In the genomic region with DNA sequence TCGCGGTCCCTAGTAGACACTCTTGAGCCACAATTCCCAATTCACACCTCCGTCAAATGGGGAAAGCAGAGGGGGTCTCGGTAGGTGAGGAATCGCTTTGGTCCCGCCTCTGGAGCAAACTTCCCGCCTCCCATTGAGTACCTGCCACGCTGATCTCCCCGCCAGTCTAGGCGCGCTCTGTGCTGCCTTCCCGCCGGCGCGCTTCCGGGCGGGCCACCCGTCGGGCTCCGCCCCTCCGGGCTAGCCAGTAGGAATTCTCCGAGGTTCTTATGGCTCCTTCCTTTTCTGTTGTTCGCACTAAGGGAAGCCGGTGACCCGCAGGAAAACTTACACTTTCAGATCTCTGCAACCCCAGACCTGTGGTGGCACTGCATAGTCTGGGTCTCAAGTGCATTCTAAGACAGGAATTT, we compare ENCODE assay signal across 8 mouse cellular contexts. TPM values are rescaled to one million over a fixed set of nuclear protein-coding genes. Genes with fewer than 3 reads are reported as not detected.
DNase-seq lines count a peak whose midpoint lies in the region; ATAC-seq and TF ChIP-seq lines count a peak whose summit lies in the region.

A gene (minus strand): TSS at position 198 of the 410 bp plus-strand sequence.

- peak within 1 kb of the TSS; percentile 97 for H3K4me2 ChIP-seq in CH12.LX (ENCODE audit: insufficient read depth, low read depth, poor library complexity, severe bottlenecking)
- H3K4me2 ChIP-seq in embryonic facial prominence, embryonic 11.5 days (ENCODE audit: low read depth, low read length) = peak within 1 kb of the TSS; percentile 84
- H3K4me2 ChIP-seq in midbrain, embryonic 11.5 days = peak within 1 kb of the TSS; percentile 77

- TF ChIP-seq POLR2A in CH12.LX (IDR thresholded peaks at IDR 0.05; ENCODE audit: low read depth, low read length) = peak; percentile 84

- peak within 1 kb of the TSS; percentile 93 for H3K9ac ChIP-seq in CH12.LX (ENCODE audit: insufficient read depth, low read depth)
- H3K9ac ChIP-seq in embryonic facial prominence, embryonic 11.5 days (replicated peaks; ENCODE audit: low read length) = peak within 1 kb of the TSS; percentile 72
- peak within 1 kb of the TSS; percentile 70 for H3K9ac ChIP-seq in midbrain, embryonic 11.5 days (ENCODE audit: low read length)

- H3K27me3 ChIP-seq in CH12.LX (replicated peaks) = no peaks in the 10 kb centered on the region
- no peaks in the 10 kb centered on the region for H3K27me3 ChIP-seq in embryonic facial prominence, embryonic 11.5 days (ENCODE audit: control insufficient read depth, insufficient read depth, low read length)
- H3K27me3 ChIP-seq in limb, embryonic 10.5 days (ENCODE audit: low read depth, poor library complexity, severe bottlenecking) = no peaks in the 10 kb centered on the region
- H3K27me3 ChIP-seq in midbrain, embryonic 11.5 days (ENCODE audit: control insufficient read depth, insufficient read depth, low read length) = no peaks in the 10 kb centered on the region

- H3K4me1 ChIP-seq in CH12.LX (ENCODE audit: control insufficient read depth in 1 of 2, insufficient read depth in 2 of 2) = peaks cover 17 to 48% of the 10 kb centered on the region in 2 experiments
- H3K4me1 ChIP-seq in embryonic facial prominence, embryonic 11.5 days (ENCODE audit: control insufficient read depth, insufficient read depth, low read length) = peaks cover 7% of the 10 kb centered on the region; the same call in 1 of the 2 replicates
- peaks cover 52% of the 10 kb centered on the region for H3K4me1 ChIP-seq in limb, embryonic 10.5 days
- H3K4me1 ChIP-seq in midbrain, embryonic 11.5 days (ENCODE audit: control insufficient read depth, insufficient read depth, low read length) = peaks cover 19% of the 10 kb centered on the region

- TF ChIP-seq CTCF in CH12.LX (conservative IDR thresholded peaks at IDR 0.05 in 1 of 2, IDR thresholded peaks at IDR 0.05 in 1 of 2; ENCODE audit: low read depth in 2 of 2, low read length in 2 of 2) = no peak

- DNase-seq in CH12.LX (ENCODE audit: extremely low read depth) = peak; percentile 67
- peak; percentile 46 for DNase-seq in T-cell, adult 2 months (ENCODE audit: low spot score)
- peak; percentile 91 for DNase-seq in embryonic facial prominence, embryonic 11.5 days (ENCODE audit: low spot score)
- DNase-seq in heart, postnatal 10 days = peak; percentile 73 to 78
- DNase-seq in limb, embryonic 10.5 days (ENCODE audit: low spot score) = peak; percentile 83
- peak; percentile 94 for DNase-seq in midbrain, embryonic 11.5 days (ENCODE audit: low spot score, missing footprints)
- peak; percentile 67 for DNase-seq in thymus, postnatal 0 days (ENCODE audit: low spot score)
- DNase-seq in ovary, postnatal 10 days (ENCODE audit: low spot score) = no peak

- H3K4me3 ChIP-seq in CH12.LX (replicated peaks in 1 of 3; ENCODE audit: low read depth in 2 of 3, low read length in 2 of 3, poor library complexity in 1 of 3) = peak within 1 kb of the TSS; percentile 64 to 91 (median 67)
- H3K4me3 ChIP-seq in embryonic facial prominence, embryonic 11.5 days (ENCODE audit: low read depth, low read length) = peak within 1 kb of the TSS; percentile 49
- H3K4me3 ChIP-seq in limb, embryonic 10.5 days = peak within 1 kb of the TSS; percentile 57
- H3K4me3 ChIP-seq in midbrain, embryonic 11.5 days (ENCODE audit: low read depth, low read length) = peak within 1 kb of the TSS; percentile 43

- peaks cover 23% of the 10 kb centered on the region for H3K79me2 ChIP-seq in CH12.LX (replicated peaks; ENCODE audit: control insufficient read depth, extremely low read depth, insufficient read depth, poor library complexity, severe bottlenecking)

- in situ Hi-C loops in CH12.LX (cut with MboI; ENCODE audit: low pct_ligation_motif_present, low pct_unique_long_range_greater_than_20kb, low sequenced_read_pairs) = no loop called here

- TF ChIP-seq RAD21 in CH12.LX (IDR thresholded peaks at IDR 0.05; ENCODE audit: low read depth, low read length) = no peak

- intact Hi-C loops in heart, postnatal 10 days (cut with DNase I) = no loop called here

- peaks cover 36 to 47% of the 10 kb centered on the region in 2 experiments for H3K36me3 ChIP-seq in CH12.LX (replicated peaks in 1 of 2; ENCODE audit: control insufficient read depth in 1 of 2, insufficient read depth in 1 of 2, low read length in 1 of 2)
- H3K36me3 ChIP-seq in embryonic facial prominence, embryonic 11.5 days (replicated peaks; ENCODE audit: control insufficient read depth, insufficient read depth, low read depth, low read length) = no peaks in the 10 kb centered on the region; the same call in none of the 2 replicates
- H3K36me3 ChIP-seq in limb, embryonic 10.5 days = peaks cover 43% of the 10 kb centered on the region
- peaks cover 5% of the 10 kb centered on the region; the same call in 1 of the 2 replicates for H3K36me3 ChIP-seq in midbrain, embryonic 11.5 days (ENCODE audit: control insufficient read depth, insufficient read depth, low read length)

- peak within 1 kb of the TSS; percentile 36 for H3K27ac ChIP-seq in CH12.LX (ENCODE audit: insufficient read depth, low read depth)
- 0 out of 2 replicates have a peak within 1 kb of the TSS, but pooled peaks have one; percentile 32 for H3K27ac ChIP-seq in embryonic facial prominence, embryonic 11.5 days (replicated peaks; ENCODE audit: low read depth, low read length)
- H3K27ac ChIP-seq in limb, embryonic 10.5 days = peak within 1 kb of the TSS; percentile 91
- no peak within 1 kb of the TSS for H3K27ac ChIP-seq in midbrain, embryonic 11.5 days (ENCODE audit: low read depth, low read length)

- peak; percentile 35 for ATAC-seq in embryonic facial prominence, embryonic 11.5 days (replicated peaks; ENCODE audit: insufficient number of reproducible peaks, low FRiP score, low TSS enrichment, low read depth)
- ATAC-seq in midbrain, embryonic 11.5 days (ENCODE audit: low FRiP score) = peak; percentile 12; the same call in 1 of the 2 replicates

- TF ChIP-seq EP300 in CH12.LX (IDR thresholded peaks at IDR 0.05; ENCODE audit: low read length) = no peak

- under 1% methylated on average over 24 of the region's 25 CpGs for WGBS in embryonic facial prominence, embryonic 11.5 days
- under 1% methylated on average over 25 of the region's 25 CpGs for WGBS in limb, embryonic 10.5 days
- WGBS in midbrain, embryonic 11.5 days = 1% methylated on average over 25 of the region's 25 CpGs

- dilution Hi-C loops in CH12.LX (cut with MboI; ENCODE audit: extremely low pct_ligation_motif_present, extremely low pct_unique_long_range_greater_than_20kb, low sequenced_read_pairs) = no loop called here

- H3K9me3 ChIP-seq in CH12.LX (replicated peaks; ENCODE audit: low read length) = no peaks in the 10 kb centered on the region
- H3K9me3 ChIP-seq in embryonic facial prominence, embryonic 11.5 days (replicated peaks; ENCODE audit: control insufficient read depth, low read length) = no peaks in the 10 kb centered on the region
- no peaks in the 10 kb centered on the region for H3K9me3 ChIP-seq in limb, embryonic 10.5 days (replicated peaks)
- no peaks in the 10 kb centered on the region for H3K9me3 ChIP-seq in midbrain, embryonic 11.5 days (ENCODE audit: control insufficient read depth, low read length)

TF ChIP-seq in CH12.LX, 34 proteins besides CTCF, POLR2A, EP300 and RAD21 (continues in another document):
- no peak for TF ChIP-seq SMC3 (IDR thresholded peaks at IDR 0.05; ENCODE audit: low read depth, low read length)
- peak; percentile 96 for TF ChIP-seq E2F4 (IDR thresholded peaks at IDR 0.05; ENCODE audit: insufficient replicate concordance, low read depth, low read length)
- peak; percentile 45; the same call in 1 of the 2 replicates for TF ChIP-seq MYC (IDR thresholded peaks at IDR 0.05; ENCODE audit: low read depth, low read length)
- TF ChIP-seq UBTF (IDR thresholded peaks at IDR 0.05; ENCODE audit: low read depth, low read length) = no peak
- no peak for TF ChIP-seq JUN (IDR thresholded peaks at IDR 0.05; ENCODE audit: insufficient read depth, low read depth, low read length)
- TF ChIP-seq ZKSCAN1 (IDR thresholded peaks at IDR 0.05; ENCODE audit: borderline replicate concordance, low read depth, low read length) = no peak
- TF ChIP-seq CHD2 (IDR thresholded peaks at IDR 0.05; ENCODE audit: low read length) = no peak
- 0 out of 2 replicates have a peak, but pooled peaks have one; percentile 73 for TF ChIP-seq KAT2A (IDR thresholded peaks at IDR 0.05; ENCODE audit: insufficient replicate concordance, low read length)
- TF ChIP-seq TCF12 (IDR thresholded peaks at IDR 0.05; ENCODE audit: low read depth, low read length) = peak; percentile 80
- TF ChIP-seq NELFE (IDR thresholded peaks at IDR 0.05; ENCODE audit: low read depth, low read length) = peak; percentile 70; the same call in 1 of the 2 replicates
- TF ChIP-seq TBP (conservative IDR thresholded peaks at IDR 0.05; ENCODE audit: low read depth, low read length) = peak; percentile 79
- peak; percentile 86; the same call in 1 of the 2 replicates for TF ChIP-seq MXI1 (IDR thresholded peaks at IDR 0.05; ENCODE audit: low read depth, low read length)
- peak; percentile 57 for TF ChIP-seq HCFC1 (IDR thresholded peaks at IDR 0.05; ENCODE audit: low read depth, low read length)
- TF ChIP-seq SIN3A (IDR thresholded peaks at IDR 0.05; ENCODE audit: low read length) = peak; percentile 89; the same call in 1 of the 2 replicates
- TF ChIP-seq RCOR1 (conservative IDR thresholded peaks at IDR 0.05; ENCODE audit: low read depth, low read length) = no peak
- TF ChIP-seq ZNF384 (IDR thresholded peaks at IDR 0.05; ENCODE audit: low read depth, low read length) = no peak
- peak; percentile 89 for TF ChIP-seq ELF1 (IDR thresholded peaks at IDR 0.05; ENCODE audit: low read depth, low read length)
- no peak for TF ChIP-seq PAX5 (IDR thresholded peaks at IDR 0.05; ENCODE audit: low read length)
- no peak for TF ChIP-seq USF1 (IDR thresholded peaks at IDR 0.05; ENCODE audit: low read depth, low read length)
- peak; percentile 62; the same call in 1 of the 2 replicates for TF ChIP-seq POLR2AphosphoS2 (IDR thresholded peaks at IDR 0.05; ENCODE audit: low read depth, low read length)
- 0 out of 2 replicates have a peak, but pooled peaks have one; percentile 14 for TF ChIP-seq IRF4 (IDR thresholded peaks at IDR 0.05; ENCODE audit: low read depth, low read length)
- no peak for TF ChIP-seq NRF1 (IDR thresholded peaks at IDR 0.05; ENCODE audit: low read depth, low read length)

RNA-seq across cellular contexts. Expression of the gene that starts here (rescaled TPM):
- total RNA-seq in CH12.LX (2012; rRNA removed) (7.8 and 9.6 TPM in 2 replicates), CH12.LX (2014; rRNA removed) (5.1 and 5.8 TPM in 2 replicates)
- polyA plus RNA-seq in CH12.LX (2012; ENCODE audit: insufficient read length, low read depth) = 21.4 and 24.9 TPM in 2 replicates
- 9.1 and 10.1 TPM in 2 replicates for polyA plus RNA-seq in embryonic facial prominence, embryonic 11.5 days (2014; fragmentation: Nextera tagmentation; extraction: Ambion mirVana)
- 1 to 10 TPM; 2.3 to 3.5 TPM for total RNA-seq in heart, postnatal 10 days (2021)
- polyA plus RNA-seq in limb, embryonic 10.5 days (2016; fragmentation: Nextera tagmentation; extraction: Ambion mirVana) = 26.8 and 30.0 TPM in 2 replicates
- 7.4 and 7.8 TPM in 2 replicates for polyA plus RNA-seq in midbrain, embryonic 11.5 days (2014; fragmentation: Nextera tagmentation; extraction: Ambion mirVana)
- 13.2 and 14.2 TPM in 2 replicates for polyA plus RNA-seq in thymus, postnatal 0 days (2015; fragmentation: Nextera tagmentation; extraction: Ambion mirVana)
